In genomic region chr10:20105575-20105974, GRCm38 (mm10) we compare ENCODE assay signal across 18 mouse cellular contexts. TPM values are rescaled to one million over a fixed set of nuclear protein-coding genes. Genes with fewer than 3 reads are reported as not detected.
DNase-seq lines count a peak whose midpoint lies in the region; TF ChIP-seq lines count a peak whose summit lies in the region.
"Had no signal": no experiment of that assay in that cellular context is flagged by ENCODE, and none has a peak within 500 bp of the region (broad histone marks: within the 10 kb centered on the region; RNA-seq: fewer than 3 reads in every experiment).

No protein-coding gene starts in this region.

- peak overlapping the region; percentile 79 for H3K27ac ChIP-seq in bone marrow macrophage, adult 2 months (ENCODE audit: insufficient read depth, low read depth, low read length)
- H3K27ac ChIP-seq: embryonic facial prominence, embryonic 13.5 days; forebrain, embryonic 10.5 days; hindbrain, embryonic 12.5 days; kidney, embryonic 15.5 days; liver, embryonic 12.5 days; neural tube, embryonic 12.5 days had no signal

- no peak overlapping the region for H3K4me3 ChIP-seq in bone marrow macrophage, adult 2 months (ENCODE audit: insufficient read depth, low read length)
- H3K4me3 ChIP-seq: embryonic facial prominence, embryonic 13.5 days; forebrain, embryonic 10.5 days; hindbrain, embryonic 12.5 days; kidney, embryonic 15.5 days; liver, embryonic 12.5 days; neural tube, embryonic 12.5 days had no signal

- peak; percentile 78 for DNase-seq in heart, adult 11 months
- DNase-seq in heart, postnatal 25 days (ENCODE audit: low spot score), result no peak
- peak; percentile 30 for DNase-seq in testis, postnatal 10 days (ENCODE audit: low spot score)
- no peak for DNase-seq in testis, postnatal 14 days (ENCODE audit: low spot score)
- DNase-seq in right cerebral cortex, adult 18-20 months, result no peak
- DNase-seq in embryo, embryonic 10 days (ENCODE audit: low spot score), result no peak
- DNase-seq: adrenal gland, postnatal 36 days; forebrain, postnatal 0 days; kidney, postnatal 4 days; lung, adult 2 months; thymus, postnatal 36 days had no signal

- TF ChIP-seq CTCF in bone marrow macrophage, adult 2 months (IDR thresholded peaks at IDR 0.05; ENCODE audit: low read depth, low read length), result no peak

- peaks cover 28% of the 10 kb centered on the region for H3K4me1 ChIP-seq in bone marrow macrophage, adult 2 months (ENCODE audit: control insufficient read depth, insufficient read depth, low read length)
- H3K4me1 ChIP-seq: embryonic facial prominence, embryonic 13.5 days; forebrain, embryonic 10.5 days; hindbrain, embryonic 12.5 days; neural tube, embryonic 12.5 days had no signal

- TF ChIP-seq POLR2A in bone marrow macrophage, adult 2 months (IDR thresholded peaks at IDR 0.05; ENCODE audit: borderline replicate concordance, low read depth, low read length), result no peak

- intact Hi-C loops in heart, postnatal 25 days (cut with DNase I), result loop anchor here (10.0 kb wide), 1 partner anchor 511 kb away; the partner anchor contains the start of gene Ifngr1

RNA-seq across cellular contexts. Expression of gene Map7, which starts 42.7 kb away (rescaled TPM):
- total RNA-seq in heart, postnatal 25 days (2021), result 10 to 100 TPM; 17.4 TPM
- polyA plus RNA-seq in bone marrow macrophage, adult 2 months (2012; ENCODE audit: insufficient read depth, insufficient read length, missing spikeins), result 0.55 TPM in 1 of 2 replicates, not detected in the other

Comparison
In these comparisons a context has a peak if more than half of its experiments do, and no peak if none do; other contexts are left out.
1. DNase-seq: peak in heart, adult 11 months (single experiment) and testis, postnatal 10 days (single experiment); none in heart, postnatal 25 days (single experiment), testis, postnatal 14 days (single experiment), right cerebral cortex, adult 18-20 months (single experiment) and embryo, embryonic 10 days (single experiment).